Mouse (Mus musculus) v-Abl transformed pro-B cells (cell line): ENCODE results near the gene Asb16.

ENCODE experiments used
- in situ Hi-C, 2 experiments: fragments of 400-800 bp; cut with MboI; formaldehyde crosslinking; loops; one replicate each; pipeline ENCODE4 v1.15.1; 2025; ENCODE audit not compliant: unreplicated experiment in 2 of 2

Gene Asb16

DNA sequence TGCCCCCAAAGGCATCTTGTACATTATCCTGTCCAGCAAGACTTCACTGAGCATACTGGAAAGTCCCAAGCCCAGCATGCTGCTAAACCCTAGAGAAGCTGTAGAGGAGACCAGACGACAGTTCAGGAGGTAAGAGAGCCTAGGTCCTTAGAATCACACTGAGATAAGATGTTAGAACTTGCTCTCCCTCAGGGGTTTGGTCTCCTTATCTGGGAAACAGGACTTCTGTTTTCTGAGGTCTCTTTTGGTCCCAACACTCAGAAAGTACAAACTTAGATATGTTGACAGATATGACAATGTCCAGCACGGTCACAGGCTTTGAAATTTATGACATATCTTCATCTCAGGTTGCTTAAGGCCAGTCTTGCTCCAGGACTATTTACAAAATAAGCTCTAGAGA lies 32.5 kb upstream of the Asb16 start:
- in situ Hi-C loops: loop anchor here (5.0 to 25.0 kb wide), 3 partner anchors 41 to 449 kb away; partner anchors contain the start of gene Etv4 (in 1 of the 2)

DNA sequence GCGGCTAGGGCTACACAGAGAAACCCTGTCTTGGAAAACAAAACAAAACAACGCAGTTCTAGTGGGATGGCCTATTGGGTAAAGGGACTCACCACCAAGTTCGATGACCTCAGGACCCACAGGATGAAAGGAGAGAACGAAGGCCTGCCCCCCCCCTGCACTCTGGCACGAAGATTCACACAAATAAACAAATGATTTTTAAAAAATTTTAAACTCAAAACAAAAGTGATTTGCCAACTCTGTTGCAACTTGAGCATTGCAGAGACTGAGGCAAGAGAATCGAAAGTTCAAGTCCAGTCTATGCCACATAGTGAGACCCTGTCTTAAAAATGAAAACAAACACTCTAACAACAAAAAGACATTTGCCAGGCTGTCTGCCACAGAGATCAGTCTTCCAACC lies 27.9 kb upstream of the Asb16 start:
- in situ Hi-C loops: loop anchor here in 1 of 2 experiments (25.0 kb wide), 1 partner anchor 453 kb away; the partner anchor contains the start of gene Etv4

GRCm38 (mm10) chr11:102241246-102241645 lies 27.3 kb upstream of the Asb16 start:
- in situ Hi-C loops: loop anchor here in 1 of 2 experiments (25.0 kb wide), 1 partner anchor 454 kb away; the partner anchor contains the start of gene Etv4

- in situ Hi-C loops: loop anchor here in 1 of 2 experiments (25.0 kb wide), 1 partner anchor 455 kb away; the partner anchor contains the start of gene Etv4
Measured at GRCm38 (mm10) chr11:102241874-102242273, 26.7 kb upstream of the Asb16 start.

GRCm38 (mm10) chr11:102244926-102245449 lies 23.6 kb upstream of the Asb16 start:
- in situ Hi-C loops: loop anchor here in 1 of 2 experiments (25.0 kb wide), 1 partner anchor 458 kb away; the partner anchor contains the start of gene Etv4

DNA sequence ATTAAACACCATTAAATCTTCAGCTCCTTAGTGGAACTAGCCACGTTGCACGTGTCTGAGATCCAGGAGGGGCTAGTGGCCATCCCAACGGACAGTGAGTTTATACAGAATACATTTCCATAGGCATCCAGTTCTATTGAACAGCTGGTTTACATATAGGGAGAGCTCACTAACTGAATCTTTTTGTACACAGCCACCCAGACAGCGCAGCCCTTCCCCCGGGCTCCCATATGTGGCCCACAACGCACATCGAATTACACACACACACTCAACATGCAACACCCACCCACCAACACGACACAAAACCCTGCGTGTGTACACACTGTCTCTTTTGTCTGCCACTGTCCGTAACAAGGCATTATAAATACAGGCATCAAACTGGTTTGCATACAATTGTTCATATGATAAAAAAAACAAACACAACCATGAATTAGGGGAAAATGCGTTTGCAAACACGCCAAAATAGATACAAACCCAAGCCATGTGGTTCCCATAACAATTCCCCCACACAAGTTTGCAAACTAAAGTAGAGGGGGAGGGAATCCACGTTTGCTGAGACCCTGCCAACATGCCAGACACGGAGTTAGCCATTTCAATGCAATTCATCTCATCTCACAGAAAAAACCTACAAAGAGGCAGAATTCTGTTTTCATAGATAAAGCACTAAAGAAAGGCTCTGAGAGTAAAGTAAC lies 22.8 kb upstream of the Asb16 start:
- in situ Hi-C loops: loop anchor here in 1 of 2 experiments (25.0 kb wide), 1 partner anchor 458 kb away; the partner anchor contains the start of gene Etv4

GRCm38 (mm10) chr11:102246273-102246635 lies 22.3 kb upstream of the Asb16 start:
- in situ Hi-C loops: loop anchor here in 1 of 2 experiments (25.0 kb wide), 1 partner anchor 459 kb away; the partner anchor contains the start of gene Etv4

DNA sequence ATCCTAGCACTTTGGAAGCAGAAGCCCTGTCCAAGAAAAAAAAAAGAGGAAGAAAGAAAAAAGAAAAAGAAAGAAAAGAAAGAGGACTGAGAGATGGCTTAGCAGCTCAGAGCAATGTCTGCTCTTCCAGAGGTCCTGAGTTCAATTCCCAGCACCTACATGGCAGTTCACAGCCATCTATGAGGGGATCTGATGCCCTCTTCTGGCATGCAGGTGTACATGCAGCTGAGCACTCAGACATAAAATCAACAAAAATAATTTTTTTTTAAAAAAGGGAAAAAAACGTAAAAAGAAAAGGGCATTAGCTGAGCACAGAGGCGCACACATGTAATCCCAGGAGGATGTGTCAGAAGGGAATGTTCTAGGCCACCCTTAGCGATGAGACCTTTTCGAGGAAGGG lies 21.7 kb upstream of the Asb16 start:
- in situ Hi-C loops: loop anchor here in 1 of 2 experiments (25.0 kb wide), 1 partner anchor 460 kb away; the partner anchor contains the start of gene Etv4

GRCm38 (mm10) chr11:102248630-102249230 lies 19.8 kb upstream of the Asb16 start, which contains the start of gene BC030867:
Gene BC030867, plus strand, starts transcription at chr11:102248882.
- in situ Hi-C loops: loop anchor here in 1 of 2 experiments (25.0 kb wide), 1 partner anchor 461 kb away; the partner anchor contains the start of gene Etv4

GRCm38 (mm10) chr11:102249351-102250090 lies 19.0 kb upstream of the Asb16 start:
- in situ Hi-C loops: loop anchor here in 1 of 2 experiments (25.0 kb wide), 1 partner anchor 462 kb away; the partner anchor contains the start of gene Etv4

DNA sequence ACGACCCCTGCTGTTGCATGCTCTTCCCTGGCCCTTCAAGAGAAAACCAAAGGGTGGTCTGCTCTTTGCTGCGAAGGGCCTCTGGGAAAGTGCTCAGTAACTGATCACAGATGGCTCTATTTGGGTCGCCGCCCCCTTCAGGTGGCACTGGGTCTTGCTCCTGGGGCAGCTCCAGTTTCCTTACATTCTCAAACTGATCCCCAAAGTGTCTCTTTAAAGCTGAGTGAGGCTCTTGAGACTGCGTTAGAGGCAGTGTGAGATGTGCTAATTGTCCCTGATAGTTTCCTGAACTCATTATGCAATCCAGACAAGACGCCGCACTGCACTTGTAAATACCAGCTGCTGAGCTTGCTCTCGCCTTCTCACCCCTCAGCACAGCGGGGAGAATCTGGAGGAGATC lies 11.0 kb upstream of the Asb16 start:
- in situ Hi-C loops: loop anchor here in 1 of 2 experiments (5.0 kb wide), 1 partner anchor 190 kb away; no protein-coding TSS in a partner anchor

DNA sequence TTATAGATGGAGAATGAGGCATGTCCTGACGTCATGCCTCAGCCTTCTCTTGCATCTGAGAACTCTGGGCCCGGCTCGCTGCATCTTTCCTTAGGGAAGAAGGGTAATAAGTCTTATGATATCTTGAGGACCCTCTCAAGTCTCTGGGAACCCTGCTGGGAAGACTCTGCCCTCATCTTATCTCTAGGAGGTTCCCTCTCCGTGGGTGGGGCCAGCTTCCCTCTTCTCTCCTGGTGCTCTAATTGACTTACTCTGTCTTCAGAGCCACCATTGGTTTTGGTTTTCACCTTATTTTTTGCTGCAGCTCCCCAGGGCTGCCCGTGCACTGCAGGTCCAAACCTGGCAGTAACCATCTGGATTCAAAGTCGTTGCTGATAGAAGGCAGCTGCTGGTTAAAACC lies 10.4 kb upstream of the Asb16 start:
- in situ Hi-C loops: loop anchor here in 1 of 2 experiments (5.0 kb wide), 1 partner anchor 191 kb away; no protein-coding TSS in a partner anchor

- in situ Hi-C loops: loop anchor here in 1 of 2 experiments (5.0 kb wide), 1 partner anchor 191 kb away; no protein-coding TSS in a partner anchor
Measured at GRCm38 (mm10) chr11:102258521-102258920, 10.0 kb upstream of the Asb16 start.

DNA sequence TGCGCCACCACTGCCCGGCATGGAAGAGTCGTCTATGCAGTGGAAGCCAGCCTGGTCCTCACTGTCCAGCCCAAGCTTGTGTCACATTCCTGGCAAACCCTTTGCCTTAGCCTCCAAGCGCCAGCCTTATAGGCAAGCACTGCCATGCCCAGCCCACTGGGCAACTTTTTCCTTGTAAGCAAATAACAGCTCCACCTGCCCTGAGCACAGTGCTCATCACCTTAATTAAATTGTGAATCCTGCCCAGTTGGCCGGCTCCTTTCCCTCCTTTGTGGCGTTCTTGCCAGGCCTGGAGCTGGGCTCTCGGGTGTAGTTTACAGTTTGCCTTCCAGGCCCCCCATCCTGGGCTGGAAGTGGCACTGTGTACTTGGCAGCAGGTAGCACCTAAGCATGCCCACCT lies 5.3 kb upstream of the Asb16 start:
- in situ Hi-C loops: no loop called here

- in situ Hi-C loops: loop anchor here in 1 of 2 experiments (5.0 kb wide), 1 partner anchor 199 kb away; no protein-coding TSS in a partner anchor
Measured at GRCm38 (mm10) chr11:102265816-102266215, 2.7 kb upstream of the Asb16 start.

GRCm38 (mm10) chr11:102266631-102267355 lies 1.8 kb upstream of the Asb16 start:
- in situ Hi-C loops: loop anchor here in 1 of 2 experiments (5.0 kb wide), 1 partner anchor 199 kb away; no protein-coding TSS in a partner anchor

GRCm38 (mm10) chr11:102267480-102267879 lies 1.1 kb upstream of the Asb16 start:
- in situ Hi-C loops: loop anchor here in 1 of 2 experiments (5.0 kb wide), 1 partner anchor 200 kb away; no protein-coding TSS in a partner anchor

GRCm38 (mm10) chr11:102276411-102276915 lies 7.9 kb downstream of the Asb16 start:
- in situ Hi-C loops: loop anchor here in 1 of 2 experiments (5.0 kb wide), 1 partner anchor 39 kb away; no protein-coding TSS in a partner anchor

- in situ Hi-C loops: loop anchor here in 1 of 2 experiments (5.0 kb wide), 1 partner anchor 40 kb away; no protein-coding TSS in a partner anchor
Measured at GRCm38 (mm10) chr11:102277754-102278153, 9.2 kb downstream of the Asb16 start.
